Mouse (Mus musculus): ENCODE measurements around the gene Mospd3. TPM values are rescaled to one million over a fixed set of nuclear protein-coding genes. Genes with fewer than 3 reads are reported as not detected.

Mospd3 gene
- polyA plus RNA-seq, 1 experiment from 2014 or later = 43.5 TPM

DNA sequence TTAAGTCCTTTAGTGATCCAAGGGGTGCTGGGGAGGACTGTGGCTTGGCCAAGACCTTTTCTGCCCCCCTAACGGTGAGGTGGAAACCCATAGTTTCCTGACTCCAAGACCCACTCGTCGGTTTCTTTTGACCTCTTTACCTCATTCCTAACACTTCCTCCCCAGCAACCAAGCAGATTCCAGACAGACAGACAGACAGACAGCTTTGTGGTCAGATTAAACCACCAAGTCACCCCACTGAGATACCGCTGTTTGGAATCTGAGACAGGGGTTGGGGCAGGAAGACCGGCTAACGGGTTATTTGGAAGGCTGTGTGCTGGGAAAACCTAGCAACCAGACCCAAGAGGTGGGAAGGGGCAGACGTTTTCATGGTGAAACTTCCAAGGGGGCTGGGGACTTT lies 30.7 kb downstream of the Mospd3 start:
- ATAC-seq = no peak
- Histone ChIP-seq H3K9ac (replicated peaks; ENCODE audit: low read depth, low read length) (no peak overlapping the region), H3K36me3 (ENCODE audit: control insufficient read depth, insufficient read depth) (peaks cover 2% of the 10 kb centered on the region; the same call in 1 of the 2 replicates), H3K4me1 (replicated peaks; ENCODE audit: control insufficient read depth, insufficient read depth, low read length) (no peaks in the 10 kb centered on the region; the same call in 1 of the 2 replicates), H3K9me3 (ENCODE audit: control insufficient read depth, low read length) (no peaks in the 10 kb centered on the region), H3K27ac (ENCODE audit: low read length) (no peak overlapping the region), H3K27me3 (replicated peaks; ENCODE audit: control insufficient read depth, insufficient read depth, low read length) (no peaks in the 10 kb centered on the region; the same call in 1 of the 2 replicates), H3K4me3 (replicated peaks; ENCODE audit: low read length) (no peak overlapping the region), H3K4me2 (ENCODE audit: low read length) (no peak overlapping the region)
- 65% methylated on average over 7 of the region's 7 CpGs for WGBS

DNA sequence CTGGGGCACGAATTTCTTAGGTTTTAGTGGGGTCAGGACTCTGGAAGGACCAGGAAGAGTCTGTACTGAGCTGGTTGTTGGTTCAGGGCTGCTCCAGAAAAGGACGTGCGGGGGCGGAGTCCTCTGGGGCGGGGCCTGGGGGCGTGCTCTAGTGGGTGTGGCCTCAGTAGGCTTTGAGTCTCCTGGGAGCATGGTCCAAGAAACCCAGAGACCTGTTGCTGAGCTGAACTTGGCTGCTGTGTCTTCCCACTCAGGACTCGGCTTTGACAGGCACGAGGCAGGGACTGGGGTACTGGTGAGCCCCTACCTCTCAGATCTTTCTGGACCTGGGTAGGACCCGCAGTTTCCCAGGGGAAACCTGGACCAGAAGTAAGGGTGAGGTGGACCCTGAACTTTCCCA lies 31.2 kb downstream of the Mospd3 start, which contains the start of gene Tfr2:
TSS of gene Tfr2 (plus strand) at position 176 of the 400 bp plus-strand sequence.
- peaks cover 5% of the 10 kb centered on the region for H3K36me3 ChIP-seq (ENCODE audit: control insufficient read depth, insufficient read depth)
- no peaks in the 10 kb centered on the region; the same call in 1 of the 2 replicates for H3K4me1 ChIP-seq (replicated peaks; ENCODE audit: control insufficient read depth, insufficient read depth, low read length)
- no peaks in the 10 kb centered on the region for H3K9me3 ChIP-seq (ENCODE audit: control insufficient read depth, low read length)
- H3K27ac ChIP-seq (ENCODE audit: low read length) = no peak within 1 kb of the TSS
- WGBS = 38% methylated on average over 9 of the region's 9 CpGs
- H3K27me3 ChIP-seq (replicated peaks; ENCODE audit: control insufficient read depth, insufficient read depth, low read length) = no peaks in the 10 kb centered on the region; the same call in 1 of the 2 replicates
- H3K4me3 ChIP-seq (replicated peaks; ENCODE audit: low read length) = no peak within 1 kb of the TSS
- ATAC-seq = no peak
- no peak within 1 kb of the TSS for H3K9ac ChIP-seq (replicated peaks; ENCODE audit: low read depth, low read length)
- H3K4me2 ChIP-seq (ENCODE audit: low read length) = no peak within 1 kb of the TSS

DNA sequence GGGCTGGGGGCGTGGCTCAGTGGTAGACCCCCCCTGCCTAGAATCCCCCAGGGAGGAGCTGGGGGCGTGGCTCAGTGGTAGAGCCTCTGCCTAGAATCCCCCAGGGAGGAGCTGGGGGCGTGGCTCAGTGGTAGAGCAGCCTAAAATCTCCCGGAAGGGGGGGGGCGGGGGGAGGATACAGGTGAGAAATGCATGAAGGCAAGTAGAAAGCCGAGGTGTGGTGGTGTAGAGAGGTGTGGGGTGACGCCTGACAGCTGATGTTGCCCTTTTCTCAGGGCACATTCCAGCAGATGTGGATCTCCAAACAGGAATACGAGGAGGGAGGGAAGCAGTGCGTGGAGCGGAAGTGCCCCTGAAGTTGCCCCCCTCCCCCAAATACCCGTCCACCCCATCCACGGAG lies 31.8 kb downstream of the Mospd3 start:
- Histone ChIP-seq H3K4me2 (ENCODE audit: low read length) (no peak overlapping the region), H3K9ac (replicated peaks; ENCODE audit: low read depth, low read length) (no peak overlapping the region), H3K27ac (ENCODE audit: low read length) (no peak overlapping the region), H3K4me3 (replicated peaks; ENCODE audit: low read length) (no peak overlapping the region), H3K4me1 (replicated peaks; ENCODE audit: control insufficient read depth, insufficient read depth, low read length) (no peaks in the 10 kb centered on the region), H3K27me3 (replicated peaks; ENCODE audit: control insufficient read depth, insufficient read depth, low read length) (no peaks in the 10 kb centered on the region; the same call in 1 of the 2 replicates), H3K36me3 (ENCODE audit: control insufficient read depth, insufficient read depth) (peaks cover 6% of the 10 kb centered on the region), H3K9me3 (ENCODE audit: control insufficient read depth, low read length) (no peaks in the 10 kb centered on the region)
- 73% methylated on average over 12 of the region's 12 CpGs for WGBS
- no peak for ATAC-seq

DNA sequence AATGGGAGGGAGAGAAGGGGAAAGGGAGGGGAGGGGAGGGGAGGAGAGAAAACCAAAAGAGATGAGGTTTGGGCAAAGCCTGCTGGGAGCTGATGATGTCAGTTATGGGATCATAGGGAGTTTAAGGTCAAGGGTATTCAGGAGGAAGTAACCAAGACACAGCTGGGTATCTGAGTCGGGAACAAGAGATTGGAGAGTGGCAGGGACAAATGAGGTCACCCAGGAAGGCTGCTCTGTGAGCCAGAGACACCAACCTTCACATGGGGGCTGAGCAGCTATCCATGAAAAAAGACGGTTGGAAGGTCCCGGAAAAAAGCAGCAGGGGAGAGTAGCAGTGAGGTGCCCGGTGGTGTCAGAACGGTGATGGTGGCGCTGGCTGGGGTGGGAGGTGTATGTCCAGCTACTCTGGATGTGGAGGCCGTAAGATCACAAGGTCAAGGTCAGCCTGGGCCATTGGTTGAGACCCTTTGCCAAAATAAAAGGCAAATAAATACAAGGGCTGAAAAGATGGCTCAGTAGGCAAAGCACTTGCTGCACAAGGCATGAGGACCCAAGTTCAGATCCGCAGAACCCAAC lies 32.5 kb downstream of the Mospd3 start:
- whole genome bisulfite sequencing = 89% methylated on average over 8 of the region's 8 CpGs
- Histone ChIP-seq H3K4me1 (replicated peaks; ENCODE audit: control insufficient read depth, insufficient read depth, low read length) (no peaks in the 10 kb centered on the region), H3K4me3 (replicated peaks; ENCODE audit: low read length) (no peak overlapping the region), H3K27ac (ENCODE audit: low read length) (no peak overlapping the region), H3K36me3 (ENCODE audit: control insufficient read depth, insufficient read depth) (peaks cover 6% of the 10 kb centered on the region), H3K9ac (replicated peaks; ENCODE audit: low read depth, low read length) (no peak overlapping the region), H3K27me3 (replicated peaks; ENCODE audit: control insufficient read depth, insufficient read depth, low read length) (no peaks in the 10 kb centered on the region), H3K4me2 (ENCODE audit: low read length) (no peak overlapping the region), H3K9me3 (ENCODE audit: control insufficient read depth, low read length) (no peaks in the 10 kb centered on the region)
- ATAC-seq = no peak

DNA sequence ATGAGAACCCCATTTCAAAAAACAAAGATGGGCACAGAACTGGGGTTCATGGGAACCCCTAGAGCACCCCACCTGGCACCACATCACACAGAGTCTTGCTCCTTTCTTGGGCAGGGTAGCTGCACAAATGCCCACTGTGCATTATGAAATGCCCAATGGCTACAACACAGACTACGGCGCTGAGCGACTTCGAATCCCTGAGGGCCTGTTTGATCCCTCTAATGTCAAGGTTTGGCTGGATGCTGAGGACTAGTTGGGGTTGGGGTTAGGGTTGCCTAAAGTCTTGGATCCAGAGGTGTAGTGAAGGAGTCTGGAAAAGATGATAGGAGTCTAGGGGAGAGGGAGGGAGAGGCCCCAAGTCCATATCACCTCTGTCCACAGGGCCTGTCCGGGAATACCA lies 34.4 kb downstream of the Mospd3 start:
- no peak for ATAC-seq
- WGBS = 94% methylated on average over 5 of the region's 5 CpGs
- no peaks in the 10 kb centered on the region; the same call in 1 of the 2 replicates for H3K4me1 ChIP-seq (replicated peaks; ENCODE audit: control insufficient read depth, insufficient read depth, low read length)
- H3K4me2 ChIP-seq (ENCODE audit: low read length) = no peak overlapping the region
- no peak overlapping the region for H3K4me3 ChIP-seq (replicated peaks; ENCODE audit: low read length)
- no peak overlapping the region for H3K9ac ChIP-seq (replicated peaks; ENCODE audit: low read depth, low read length)
- no peak overlapping the region for H3K27ac ChIP-seq (ENCODE audit: low read length)
- no peaks in the 10 kb centered on the region for H3K9me3 ChIP-seq (ENCODE audit: control insufficient read depth, low read length)
- H3K27me3 ChIP-seq (replicated peaks; ENCODE audit: control insufficient read depth, insufficient read depth, low read length) = no peaks in the 10 kb centered on the region
- peaks cover 6% of the 10 kb centered on the region for H3K36me3 ChIP-seq (ENCODE audit: control insufficient read depth, insufficient read depth)

DNA sequence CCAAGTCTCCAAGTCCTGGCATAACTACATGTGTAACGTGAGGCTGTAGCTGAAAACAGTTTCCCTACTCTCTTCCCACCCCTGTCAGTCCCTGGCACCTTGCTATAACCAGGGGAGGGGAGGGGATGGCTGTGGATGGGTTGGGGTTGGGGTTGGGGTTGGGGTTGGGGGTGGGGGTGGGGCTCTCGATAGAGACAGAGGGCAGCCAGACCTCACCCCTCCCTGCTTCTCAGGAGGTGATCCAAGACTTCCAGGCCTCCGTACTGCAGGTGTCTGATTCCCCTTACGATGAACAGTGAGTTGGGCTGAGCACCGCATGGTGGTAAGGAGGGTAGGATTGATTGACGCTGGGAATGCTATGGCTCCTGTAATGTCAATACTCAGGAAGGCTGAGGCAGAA lies 35.1 kb downstream of the Mospd3 start:
- ATAC-seq = no peak
- Histone ChIP-seq H3K36me3 (ENCODE audit: control insufficient read depth, insufficient read depth) (peaks cover 6% of the 10 kb centered on the region), H3K9me3 (ENCODE audit: control insufficient read depth, low read length) (no peaks in the 10 kb centered on the region), H3K4me2 (ENCODE audit: low read length) (no peak overlapping the region), H3K27me3 (replicated peaks; ENCODE audit: control insufficient read depth, insufficient read depth, low read length) (no peaks in the 10 kb centered on the region), H3K4me3 (replicated peaks; ENCODE audit: low read length) (no peak overlapping the region), H3K9ac (replicated peaks; ENCODE audit: low read depth, low read length) (no peak overlapping the region), H3K4me1 (replicated peaks; ENCODE audit: control insufficient read depth, insufficient read depth, low read length) (no peaks in the 10 kb centered on the region; the same call in 1 of the 2 replicates), H3K27ac (ENCODE audit: low read length) (no peak overlapping the region)
- 74% methylated on average over 6 of the region's 6 CpGs for WGBS

DNA sequence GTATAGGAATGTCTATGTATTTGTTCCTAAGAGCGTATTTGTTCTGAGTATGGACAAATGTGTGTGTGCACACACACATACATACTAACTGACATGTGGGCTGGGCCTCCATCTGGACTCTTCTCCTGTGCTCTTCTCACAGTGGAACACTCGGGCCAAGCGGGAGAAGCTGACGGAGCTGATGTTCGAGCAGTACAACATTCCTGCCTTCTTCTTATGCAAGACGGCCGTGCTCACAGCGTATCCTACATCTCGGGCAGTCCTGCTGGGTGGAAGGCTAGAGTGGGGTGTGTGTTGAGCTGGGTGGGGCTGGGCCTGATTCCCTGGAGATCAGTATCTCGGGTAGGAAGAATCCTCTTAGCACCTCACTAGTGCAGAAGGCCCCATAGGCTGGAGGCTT lies 37.9 kb downstream of the Mospd3 start:
- H3K4me3 ChIP-seq (replicated peaks; ENCODE audit: low read length) = no peak overlapping the region
- H3K27ac ChIP-seq (ENCODE audit: low read length) = no peak overlapping the region
- WGBS = 76% methylated on average over 10 of the region's 10 CpGs
- peaks cover 6% of the 10 kb centered on the region for H3K36me3 ChIP-seq (ENCODE audit: control insufficient read depth, insufficient read depth)
- no peak overlapping the region for H3K9ac ChIP-seq (replicated peaks; ENCODE audit: low read depth, low read length)
- no peak overlapping the region for H3K4me2 ChIP-seq (ENCODE audit: low read length)
- H3K27me3 ChIP-seq (replicated peaks; ENCODE audit: control insufficient read depth, insufficient read depth, low read length) = no peaks in the 10 kb centered on the region
- no peak for ATAC-seq
- no peaks in the 10 kb centered on the region for H3K9me3 ChIP-seq (ENCODE audit: control insufficient read depth, low read length)
- H3K4me1 ChIP-seq (replicated peaks; ENCODE audit: control insufficient read depth, insufficient read depth, low read length) = no peaks in the 10 kb centered on the region; the same call in 1 of the 2 replicates

DNA sequence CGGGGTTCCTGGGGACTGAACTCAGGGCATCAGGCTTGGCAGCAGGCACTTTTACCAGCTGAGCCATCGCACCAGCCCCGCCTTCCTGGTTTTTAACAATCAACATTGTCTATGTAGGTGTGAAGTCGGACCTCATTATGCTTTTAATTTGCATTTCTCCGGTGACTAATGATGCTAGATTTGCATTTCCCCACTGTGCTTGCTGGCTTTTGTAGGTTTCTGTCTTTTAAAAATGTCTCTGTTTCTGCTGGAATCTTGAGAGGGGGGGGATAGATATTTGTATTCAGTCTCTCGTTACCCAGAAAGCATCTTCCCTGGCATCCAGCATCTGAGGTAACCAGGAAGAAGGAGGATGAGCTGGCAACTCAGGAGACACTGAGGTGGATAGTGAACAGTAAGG lies 39.3 kb downstream of the Mospd3 start:
- peaks cover 4% of the 10 kb centered on the region for H3K36me3 ChIP-seq (ENCODE audit: control insufficient read depth, insufficient read depth)
- WGBS = 40% methylated on average over 6 of the region's 6 CpGs
- no peaks in the 10 kb centered on the region for H3K27me3 ChIP-seq (replicated peaks; ENCODE audit: control insufficient read depth, insufficient read depth, low read length)
- no peaks in the 10 kb centered on the region; the same call in 1 of the 2 replicates for H3K4me1 ChIP-seq (replicated peaks; ENCODE audit: control insufficient read depth, insufficient read depth, low read length)
- no peak for ATAC-seq
- H3K4me2 ChIP-seq (ENCODE audit: low read length) = no peak overlapping the region
- H3K9me3 ChIP-seq (ENCODE audit: control insufficient read depth, low read length) = no peaks in the 10 kb centered on the region
- no peak overlapping the region for H3K27ac ChIP-seq (ENCODE audit: low read length)
- H3K9ac ChIP-seq (replicated peaks; ENCODE audit: low read depth, low read length) = no peak overlapping the region
- H3K4me3 ChIP-seq (replicated peaks; ENCODE audit: low read length) = no peak overlapping the region

DNA sequence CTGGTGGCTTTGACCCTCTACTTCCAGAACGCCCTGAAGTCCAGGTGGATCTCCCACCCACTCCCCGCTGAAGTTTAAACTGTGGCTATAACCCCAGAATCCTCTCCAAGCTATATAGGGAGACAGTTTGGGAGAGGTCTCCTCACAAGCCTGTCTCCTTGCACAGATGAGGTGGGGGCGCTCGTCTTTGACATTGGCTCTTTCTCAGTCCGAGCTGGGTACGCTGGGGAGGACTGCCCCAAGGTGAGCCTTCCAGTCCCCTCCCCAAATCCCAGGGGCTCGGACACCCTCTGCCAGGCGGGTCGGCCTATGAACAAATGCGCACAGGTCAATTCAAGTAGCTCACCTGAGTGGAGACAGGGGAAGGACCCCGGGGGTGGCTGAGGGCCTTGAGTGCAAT lies 47.0 kb downstream of the Mospd3 start:
- Histone ChIP-seq H3K27me3 (replicated peaks; ENCODE audit: control insufficient read depth, insufficient read depth, low read length) (no peaks in the 10 kb centered on the region), H3K4me3 (replicated peaks; ENCODE audit: low read length) (peak overlapping the region; percentile 61), H3K9ac (replicated peaks; ENCODE audit: low read depth, low read length) (peak overlapping the region; percentile 71), H3K36me3 (ENCODE audit: control insufficient read depth, insufficient read depth) (no peaks in the 10 kb centered on the region), H3K4me1 (replicated peaks; ENCODE audit: control insufficient read depth, insufficient read depth, low read length) (peaks cover 8% of the 10 kb centered on the region), H3K27ac (ENCODE audit: low read length) (peak overlapping the region; percentile 64), H3K4me2 (ENCODE audit: low read length) (peak overlapping the region; percentile 51), H3K9me3 (ENCODE audit: control insufficient read depth, low read length) (no peaks in the 10 kb centered on the region)
- ATAC-seq = no peak; the same call in 1 of the 2 replicates
- 46% methylated on average over 11 of the region's 11 CpGs for WGBS

Data from forebrain, embryonic 16.5 days (tissue).